Mouse (Mus musculus) intestine, postnatal 0 days (tissue): ENCODE measurements around the gene Tgfb1. TPM values are rescaled to one million over a fixed set of nuclear protein-coding genes. Genes with fewer than 3 reads are reported as not detected.
A peak's percentile ranks its signal among the peaks of the same experiment; 100 is the strongest.

ENCODE experiments used
- ATAC-seq: fragments of 200-750 bp; cut with Nextera tagmentation; 2 replicates; pipeline ENCODE4 v1.8.0; 2017; ENCODE audit warnings: mild to moderate bottlenecking, moderate TSS enrichment, moderate library complexity
- H3K27ac ChIP-seq: fragments of 300-500 bp; sonication (generic); 2 replicates; pipeline ENCODE4 v1.5.1; 2014; ENCODE audit warnings: mild to moderate bottlenecking, low read depth, low read length, moderate library complexity
- H3K27me3 ChIP-seq: fragments of 300-500 bp; sonication (generic); replicated peaks from 2 replicates; pipeline ENCODE4 v1.6.1; 2014; ENCODE audit warnings: low read length, mixed read lengths; ENCODE audit not compliant: control insufficient read depth, insufficient read depth
- H3K36me3 ChIP-seq: fragments of 300-500 bp; sonication (generic); 2 replicates; pipeline ENCODE4 v1.6.1; 2014; ENCODE audit warnings: mild to moderate bottlenecking, moderate library complexity; ENCODE audit not compliant: control insufficient read depth, insufficient read depth
- H3K4me1 ChIP-seq: fragments of 300-500 bp; sonication (generic); replicated peaks from 2 replicates; pipeline ENCODE4 v1.6.1; 2014; ENCODE audit warnings: antibody characterized with exemption, low read length, mixed read lengths; ENCODE audit not compliant: control insufficient read depth, insufficient read depth
- H3K4me2 ChIP-seq: fragments of 300-500 bp; sonication (generic); replicated peaks from 2 replicates; pipeline ENCODE4 v1.6.1; 2014; ENCODE audit warnings: low read depth, mild to moderate bottlenecking, moderate library complexity
- H3K4me3 ChIP-seq: fragments of 300-500 bp; sonication (generic); 2 replicates; pipeline ENCODE4 v1.5.1; 2014; ENCODE audit warnings: low read depth, low read length
- H3K9ac ChIP-seq: fragments of 300-500 bp; sonication (generic); 2 replicates; pipeline ENCODE4 v1.6.1; 2014; ENCODE audit warnings: mild to moderate bottlenecking, low read depth, low read length
- H3K9me3 ChIP-seq: fragments of 300-500 bp; sonication (generic); 2 replicates; pipeline ENCODE4 v1.6.1; 2016; ENCODE audit warnings: mixed run types; ENCODE audit not compliant: control insufficient read depth
- CTCF ChIP-seq: sonication (generic); IDR thresholded peaks from 2 replicates; pipeline ENCODE4 v1.5.1; 2016; ENCODE audit warnings: low read depth, mild to moderate bottlenecking, control low read depth, antibody characterized with exemption, moderate library complexity
- WGBS: fragments of 180-500 bp; shearing (Covaris S2); extraction: QIAGEN DNeasy Blood & Tissue Kit; methylation state at CpG from one replicate; pipeline ENCODE4 v1.1.7; 2014; 5-methylcytosine and 5-hydroxymethylcytosine counted together
- polyA plus RNA-seq: library from polyadenylated mRNA; unstranded; fragments of >200 nt; fragmentation: Nextera tagmentation; extraction: Ambion mirVana; gene quantifications from 2 replicates; pipeline ENCODE4 v1.2.1, GENCODE M21; 2015

The Tgfb1 gene
- polyA plus RNA-seq, 1 experiment from 2014 or later = 1.7 TPM

DNA sequence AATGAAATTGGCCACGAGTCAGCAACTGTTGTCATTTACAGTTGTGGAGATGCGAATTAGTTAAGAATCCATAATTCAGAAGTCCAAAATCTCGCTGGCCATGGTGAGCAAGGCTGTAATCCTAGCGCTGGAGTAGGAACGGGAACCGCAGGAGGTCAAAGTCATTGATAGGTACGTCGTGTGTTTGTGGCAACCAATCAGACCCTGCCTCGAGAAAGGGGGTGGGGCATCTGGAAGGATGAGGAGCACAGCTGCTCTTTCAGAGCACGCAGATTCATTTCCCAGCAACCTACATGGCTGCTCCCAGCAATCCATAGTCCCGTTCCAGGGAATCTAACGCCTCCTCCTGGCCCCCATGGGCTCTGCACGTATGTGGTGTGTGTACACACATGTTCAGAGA lies 13.0 kb downstream of the Tgfb1 start:
- WGBS = 61% methylated on average over 13 of the region's 13 CpGs
- 0 out of 2 replicates have a peak, but pooled peaks have one; percentile 9 for TF ChIP-seq CTCF
- Histone ChIP-seq H3K4me2 (no peak overlapping the region), H3K4me1 (no peaks in the 10 kb centered on the region; the same call in 1 of the 2 replicates), H3K4me3 (no peak overlapping the region), H3K27ac (no peak overlapping the region), H3K9me3 (no peaks in the 10 kb centered on the region), H3K9ac (no peak overlapping the region), H3K36me3 (peaks cover 7% of the 10 kb centered on the region; the same call in 1 of the 2 replicates), H3K27me3 (no peaks in the 10 kb centered on the region)
- no peak for ATAC-seq

DNA sequence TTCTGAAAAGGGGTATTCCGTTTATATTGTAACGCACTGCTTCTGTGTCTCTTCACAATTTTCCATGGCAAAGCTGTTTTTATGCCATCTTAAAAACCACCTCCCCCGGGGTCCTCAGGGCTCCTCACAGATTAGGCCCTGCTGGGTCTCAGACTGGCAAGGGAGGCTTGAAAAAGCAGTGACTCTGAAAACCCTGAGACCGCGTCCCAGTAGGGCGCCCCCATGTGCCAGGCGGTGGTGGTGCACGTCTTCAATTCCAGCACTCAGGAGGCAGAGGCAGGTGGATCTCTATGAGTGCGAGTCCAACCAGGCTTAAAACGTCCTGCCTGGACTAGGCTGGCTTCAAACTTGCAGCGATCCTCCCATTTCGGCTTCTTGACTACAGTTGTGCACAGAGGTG lies 13.9 kb downstream of the Tgfb1 start:
- Histone ChIP-seq H3K9me3 (no peaks in the 10 kb centered on the region), H3K36me3 (peaks cover 7% of the 10 kb centered on the region; the same call in 1 of the 2 replicates), H3K9ac (no peak overlapping the region), H3K4me3 (no peak overlapping the region), H3K27ac (no peak overlapping the region), H3K4me1 (no peaks in the 10 kb centered on the region; the same call in 1 of the 2 replicates), H3K4me2 (no peak overlapping the region), H3K27me3 (no peaks in the 10 kb centered on the region)
- ATAC-seq = no peak
- TF ChIP-seq CTCF = peak; percentile 31
- WGBS = 74% methylated on average over 12 of the region's 12 CpGs

DNA sequence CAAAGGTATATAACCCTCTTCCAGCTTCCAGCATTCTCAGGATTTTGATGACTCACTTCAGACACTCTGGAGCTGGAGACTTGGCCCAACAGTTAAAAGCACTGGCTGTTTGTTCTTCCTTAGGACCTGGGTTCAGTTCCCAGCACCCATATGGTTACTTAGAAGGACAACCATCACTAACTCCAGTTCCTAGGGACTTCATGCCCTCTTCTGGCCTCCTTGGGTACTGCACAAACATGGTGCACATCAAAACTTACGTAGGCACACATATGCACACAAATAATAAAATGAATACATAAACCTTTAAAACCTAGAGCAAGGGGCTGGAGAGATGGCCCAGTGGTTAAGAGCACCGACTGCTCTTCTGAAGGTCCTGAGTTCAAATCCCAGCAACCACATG lies 15.5 kb downstream of the Tgfb1 start:
- no peaks in the 10 kb centered on the region; the same call in 1 of the 2 replicates for H3K4me1 ChIP-seq
- no peaks in the 10 kb centered on the region for H3K9me3 ChIP-seq
- no peak for ATAC-seq
- no peaks in the 10 kb centered on the region for H3K36me3 ChIP-seq
- WGBS = 94% methylated on average over 2 of the region's 2 CpGs
- no peak overlapping the region for H3K4me3 ChIP-seq
- no peak overlapping the region for H3K27ac ChIP-seq
- TF ChIP-seq CTCF = peak; percentile 34
- H3K4me2 ChIP-seq = no peak overlapping the region
- no peaks in the 10 kb centered on the region for H3K27me3 ChIP-seq
- no peak overlapping the region for H3K9ac ChIP-seq

DNA sequence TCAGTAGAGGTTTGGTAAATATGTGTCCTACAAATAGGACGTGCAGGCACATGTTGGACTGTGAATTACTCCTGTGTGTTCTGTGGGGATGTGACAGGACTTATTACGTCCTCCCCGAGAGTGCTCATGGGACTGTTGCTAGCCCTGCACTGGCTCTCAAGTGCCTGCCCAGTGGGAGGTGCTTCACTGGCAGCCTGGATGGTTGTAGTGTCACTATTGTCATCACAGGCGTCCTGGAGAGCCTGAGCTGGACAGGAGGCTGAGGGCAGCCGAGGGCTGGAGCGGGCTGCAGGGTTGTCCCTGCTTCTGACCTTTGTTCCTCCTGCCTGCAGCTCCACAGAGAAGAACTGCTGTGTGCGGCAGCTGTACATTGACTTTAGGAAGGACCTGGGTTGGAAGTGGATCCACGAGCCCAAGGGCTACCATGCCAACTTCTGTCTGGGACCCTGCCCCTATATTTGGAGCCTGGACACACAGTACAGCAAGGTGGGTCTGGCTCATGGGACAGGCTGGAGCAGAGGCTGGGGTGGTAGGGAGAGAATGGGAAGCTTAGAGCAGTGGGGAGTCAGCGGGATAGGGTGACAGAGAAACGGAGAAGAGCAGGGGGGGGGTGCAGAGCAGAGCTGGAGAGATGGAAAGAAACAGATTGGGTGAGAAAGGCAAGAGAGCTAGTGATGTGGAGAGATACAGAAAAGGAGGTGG lies 17.1 kb downstream of the Tgfb1 start:
- 32% methylated on average over 10 of the region's 10 CpGs for WGBS
- Histone ChIP-seq H3K4me3 (no peak overlapping the region), H3K4me1 (no peaks in the 10 kb centered on the region; the same call in 1 of the 2 replicates), H3K27ac (no peak overlapping the region), H3K4me2 (peak overlapping the region; percentile 59), H3K9me3 (no peaks in the 10 kb centered on the region), H3K9ac (no peak overlapping the region), H3K36me3 (no peaks in the 10 kb centered on the region), H3K27me3 (no peaks in the 10 kb centered on the region)
- TF ChIP-seq CTCF = no peak
- no peak for ATAC-seq

DNA sequence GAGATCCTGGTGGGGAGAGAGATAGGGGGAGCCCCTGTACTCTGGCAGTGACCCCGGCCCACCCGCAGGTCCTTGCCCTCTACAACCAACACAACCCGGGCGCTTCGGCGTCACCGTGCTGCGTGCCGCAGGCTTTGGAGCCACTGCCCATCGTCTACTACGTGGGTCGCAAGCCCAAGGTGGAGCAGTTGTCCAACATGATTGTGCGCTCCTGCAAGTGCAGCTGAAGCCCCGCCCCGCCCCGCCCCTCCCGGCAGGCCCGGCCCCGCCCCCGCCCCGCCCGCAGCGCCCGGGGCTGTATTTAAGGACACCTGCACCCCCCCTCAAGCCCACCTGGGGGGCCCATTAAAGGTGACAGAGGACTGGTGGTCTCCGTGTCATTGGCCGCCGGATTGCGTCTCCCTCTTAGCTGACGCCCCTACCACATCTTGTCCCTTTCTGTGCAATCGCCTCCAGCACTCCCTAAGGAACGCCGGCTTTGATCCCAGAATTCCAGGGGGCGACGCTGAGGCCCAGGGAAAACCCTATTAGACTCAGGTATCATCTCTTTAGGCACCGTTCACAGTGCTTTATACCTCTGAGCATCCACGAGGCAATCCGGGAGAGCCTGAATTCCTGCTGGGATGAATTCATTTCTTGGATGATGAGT lies 18.0 kb downstream of the Tgfb1 start:
- no peaks in the 10 kb centered on the region for H3K27me3 ChIP-seq
- H3K4me2 ChIP-seq = peak overlapping the region; percentile 59
- ATAC-seq = peak; percentile 42; the same call in 1 of the 2 replicates
- no peaks in the 10 kb centered on the region; the same call in 1 of the 2 replicates for H3K4me1 ChIP-seq
- H3K27ac ChIP-seq = no peak overlapping the region
- H3K36me3 ChIP-seq = no peaks in the 10 kb centered on the region
- TF ChIP-seq CTCF = no peak
- H3K4me3 ChIP-seq = peak overlapping the region; percentile 7; the same call in 1 of the 2 replicates
- no peak overlapping the region for H3K9ac ChIP-seq
- WGBS = 15% methylated on average over 37 of the region's 37 CpGs
- H3K9me3 ChIP-seq = no peaks in the 10 kb centered on the region

DNA sequence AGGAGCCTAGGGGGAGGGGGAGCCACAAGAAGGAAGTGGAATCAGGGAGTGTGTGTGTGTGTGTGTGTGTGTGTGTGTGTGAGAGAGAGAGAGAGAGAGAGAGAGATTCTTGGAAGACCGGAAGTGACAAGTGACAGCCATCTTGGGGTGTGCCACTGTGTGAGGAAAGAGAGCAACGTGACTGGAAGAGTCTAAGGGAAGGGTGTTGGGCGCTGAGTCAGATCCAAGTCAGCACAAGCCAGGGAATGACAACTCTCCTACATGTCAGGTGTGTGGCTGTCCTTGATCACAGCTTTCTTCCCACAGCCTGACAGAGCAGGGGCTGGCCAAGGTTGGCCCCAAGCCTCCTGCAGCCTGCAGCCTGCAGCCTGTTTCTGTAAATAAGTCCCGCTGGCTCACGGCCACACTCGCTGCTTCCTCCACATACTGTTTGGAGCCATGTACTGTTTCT lies 19.0 kb downstream of the Tgfb1 start:
- Histone ChIP-seq H3K27me3 (no peaks in the 10 kb centered on the region), H3K9me3 (no peaks in the 10 kb centered on the region), H3K4me3 (no peak overlapping the region), H3K4me2 (no peak overlapping the region), H3K4me1 (peaks cover 6% of the 10 kb centered on the region; the same call in 1 of the 2 replicates), H3K9ac (no peak overlapping the region), H3K27ac (0 out of 2 replicates have a peak overlapping the region, but pooled peaks have one; percentile 15), H3K36me3 (no peaks in the 10 kb centered on the region)
- ATAC-seq = peak; percentile 54
- 44% methylated on average over 6 of the region's 6 CpGs for WGBS
- TF ChIP-seq CTCF = no peak
